Mouse (Mus musculus) spleen, adult 2 months (tissue): ENCODE measurements around the gene Plaur. TPM values are rescaled to one million over a fixed set of nuclear protein-coding genes. Genes with fewer than 3 reads are reported as not detected.

ENCODE experiments used
- DNase-seq, 2 experiments: peaks; one replicate each; pipeline versions ENCODE4 v3.0.0 to v3.0.0-alpha.2; 2012 to 2021; ENCODE audit warnings: low spot score in 2 of 2, low read depth in 1 of 2
- H3K27ac ChIP-seq: fragments of 200-500 bp; 2 replicates; pipeline ENCODE4 v1.5.1; 2012; ENCODE audit warnings: low read length, inconsistent platforms; ENCODE audit not compliant: insufficient read depth
- H3K27me3 ChIP-seq: fragments of 200-500 bp; 2 replicates; pipeline ENCODE4 v1.6.1; 2012; ENCODE audit warnings: mild to moderate bottlenecking, moderate library complexity, low read length, inconsistent platforms; ENCODE audit not compliant: control insufficient read depth, insufficient read depth
- H3K36me3 ChIP-seq: fragments of 200-500 bp; 2 replicates; pipeline ENCODE4 v1.6.1; 2012; ENCODE audit warnings: mild to moderate bottlenecking, low read length, inconsistent platforms; ENCODE audit not compliant: control insufficient read depth, insufficient read depth
- H3K4me1 ChIP-seq: fragments of 200-500 bp; 2 replicates; pipeline ENCODE4 v1.6.1; 2011; ENCODE audit warnings: inconsistent platforms; ENCODE audit not compliant: control insufficient read depth, insufficient read depth, insufficient read length
- H3K4me3 ChIP-seq: fragments of 200-500 bp; 2 replicates; pipeline ENCODE4 v1.5.1; 2011; ENCODE audit warnings: mild to moderate bottlenecking, inconsistent platforms; ENCODE audit not compliant: insufficient read depth, insufficient read length; ENCODE audit errors: extremely low read depth
- CTCF ChIP-seq: fragments of 200-500 bp; IDR thresholded peaks from 2 replicates; pipeline ENCODE4 v1.5.1; 2011; ENCODE audit warnings: mild to moderate bottlenecking, inconsistent platforms; ENCODE audit not compliant: insufficient read depth, insufficient read length, insufficient replicate concordance; ENCODE audit errors: extremely low read depth
- POLR2A ChIP-seq: fragments of 200-500 bp; IDR thresholded peaks from 2 replicates; pipeline ENCODE4 v1.6.1; 2011; ENCODE audit warnings: low read depth, low read length, inconsistent platforms
- WGBS: fragments of 180-500 bp; shearing (Covaris S2); methylation state at CpG from one replicate; pipeline ENCODE4 v1.1.7; 2018; 5-methylcytosine and 5-hydroxymethylcytosine counted together
- polyA plus RNA-seq: library from polyadenylated mRNA; depleted of rRNA; stranded (reverse); fragments of >200 nt; gene quantifications from 2 replicates; pipeline ENCODE4 v1.2.3, GENCODE M21; 2012

The Plaur gene
- polyA plus RNA-seq, 1 experiment, result 58.6 TPM

- no peaks in the 10 kb centered on the region for H3K36me3 ChIP-seq
- 58% methylated on average over 9 of the region's 9 CpGs for WGBS
- H3K4me1 ChIP-seq, result peaks cover 42% of the 10 kb centered on the region; the same call in 1 of the 2 replicates
- peak overlapping the region; percentile 53; the same call in 1 of the 2 replicates for H3K4me3 ChIP-seq
- TF ChIP-seq CTCF (no peak), POLR2A (peak; percentile 35; the same call in 1 of the 2 replicates)
- H3K27me3 ChIP-seq, result no peaks in the 10 kb centered on the region
- H3K27ac ChIP-seq, result peak overlapping the region; percentile 94
- DNase-seq, result peak; percentile 91 to 97
These were observed 16.9 kb upstream of the Plaur start for GRCm38 (mm10) chr7:24445266-24445926.

- 72% methylated on average over 7 of the region's 7 CpGs for WGBS
These were observed 15.5 kb upstream of the Plaur start for GRCm38 (mm10) chr7:24446697-24447340.

GRCm38 (mm10) chr7:24448782-24449517 lies 13.3 kb upstream of the Plaur start:
- Histone ChIP-seq H3K36me3 (no peaks in the 10 kb centered on the region), H3K4me3 (no peak overlapping the region), H3K27me3 (no peaks in the 10 kb centered on the region), H3K4me1 (peaks cover 59% of the 10 kb centered on the region; the same call in 1 of the 2 replicates), H3K27ac (peak overlapping the region; percentile 11; the same call in 1 of the 2 replicates)
- DNase-seq, result peak in 1 of 2 experiments; percentile 33
- TF ChIP-seq CTCF (no peak), POLR2A (no peak)
- WGBS, result 70% methylated on average over 14 of the region's 14 CpGs

More at GRCm38 (mm10) chr7:24446697-24447340, 15.5 kb upstream of the Plaur start:
- peak overlapping the region; percentile 94 for H3K27ac ChIP-seq
- TF ChIP-seq POLR2A (no peak), CTCF (no peak)
- H3K4me1 ChIP-seq, result peaks cover 53% of the 10 kb centered on the region; the same call in 1 of the 2 replicates
- no peak overlapping the region for H3K4me3 ChIP-seq
- no peak for DNase-seq
- no peaks in the 10 kb centered on the region for H3K36me3 ChIP-seq
- H3K27me3 ChIP-seq, result no peaks in the 10 kb centered on the region

GRCm38 (mm10) chr7:24450585-24451017 lies 11.7 kb upstream of the Plaur start:
- WGBS, result 15% methylated on average over 9 of the region's 9 CpGs
- Histone ChIP-seq H3K27ac (peak overlapping the region; percentile 72), H3K4me1 (peaks cover 56% of the 10 kb centered on the region; the same call in 1 of the 2 replicates), H3K27me3 (no peaks in the 10 kb centered on the region), H3K4me3 (no peak overlapping the region), H3K36me3 (no peaks in the 10 kb centered on the region)
- peak in 1 of 2 experiments; percentile 41 for DNase-seq
- TF ChIP-seq CTCF (no peak), POLR2A (no peak)

GRCm38 (mm10) chr7:24451855-24452311 lies 10.4 kb upstream of the Plaur start, which contains the start of gene Irgc1:
Gene Irgc1, minus strand, starts transcription at chr7:24452297.
- no peaks in the 10 kb centered on the region for H3K27me3 ChIP-seq
- H3K27ac ChIP-seq, result peak within 1 kb of the TSS; percentile 76
- 8% methylated on average over 9 of the region's 9 CpGs for WGBS
- peak within 1 kb of the TSS; percentile 5; the same call in 1 of the 2 replicates for H3K4me3 ChIP-seq
- no peaks in the 10 kb centered on the region for H3K36me3 ChIP-seq
- DNase-seq, result peak; percentile 54 to 76
- no peak for TF ChIP-seq CTCF
- TF ChIP-seq POLR2A, result no peak
- H3K4me1 ChIP-seq, result peaks cover 49% of the 10 kb centered on the region; the same call in 1 of the 2 replicates

GRCm38 (mm10) chr7:24454199-24454598 lies 8.1 kb upstream of the Plaur start:
- 79% methylated on average over 2 of the region's 2 CpGs for WGBS
- TF ChIP-seq CTCF (no peak), POLR2A (no peak)
- H3K36me3 ChIP-seq, result no peaks in the 10 kb centered on the region
- H3K27me3 ChIP-seq, result no peaks in the 10 kb centered on the region
- peaks cover 56% of the 10 kb centered on the region for H3K4me1 ChIP-seq
- no peak overlapping the region for H3K27ac ChIP-seq
- no peak overlapping the region for H3K4me3 ChIP-seq
- DNase-seq, result no peak
